Mouse (Mus musculus) forebrain, embryonic 12.5 days (tissue): ENCODE measurements at regions not wholly inside any gene's neighbourhood (a gene's known extent, or its start where the extent isn't known, plus 50 kb on each side); places are given as distances from the start of the nearest gene placed in this dataset.

Experiments
- ATAC-seq: fragments of 200-750 bp; cut with Nextera tagmentation; 2 replicates; pipeline ENCODE4 v1.8.0; 2017; ENCODE audit warnings: moderate TSS enrichment; ENCODE audit not compliant: low FRiP score
- H3K27ac ChIP-seq: fragments of 300-500 bp; sonication (generic); 2 replicates; pipeline ENCODE4 v1.5.1; 2016; ENCODE audit warnings: mild to moderate bottlenecking
- H3K27me3 ChIP-seq: fragments of 300-500 bp; sonication (generic); 2 replicates; pipeline ENCODE4 v1.6.1; 2016; ENCODE audit warnings: mild to moderate bottlenecking
- H3K36me3 ChIP-seq: fragments of 300-500 bp; sonication (generic); replicated peaks from 2 replicates; pipeline ENCODE4 v1.6.1; 2016; ENCODE audit warnings: mild to moderate bottlenecking
- H3K4me1 ChIP-seq: fragments of 300-500 bp; sonication (generic); 2 replicates; pipeline ENCODE4 v1.6.1; 2016
- H3K4me2 ChIP-seq: fragments of 300-500 bp; sonication (generic); 2 replicates; pipeline ENCODE4 v1.6.1; 2016; ENCODE audit warnings: mild to moderate bottlenecking, moderate library complexity
- H3K4me3 ChIP-seq: fragments of 300-500 bp; sonication (generic); replicated peaks from 2 replicates; pipeline ENCODE4 v1.5.1; 2016; ENCODE audit warnings: mild to moderate bottlenecking
- H3K9ac ChIP-seq: fragments of 300-500 bp; sonication (generic); 2 replicates; pipeline ENCODE4 v1.6.1; 2016; ENCODE audit warnings: mild to moderate bottlenecking
- H3K9me3 ChIP-seq: fragments of 300-500 bp; sonication (generic); 2 replicates; pipeline ENCODE4 v1.6.1; 2016
- WGBS: fragments of 180-500 bp; shearing (Covaris S2); methylation state at CpG from one replicate; pipeline ENCODE4 v1.1.7; 2016; 5-methylcytosine and 5-hydroxymethylcytosine counted together

DNA sequence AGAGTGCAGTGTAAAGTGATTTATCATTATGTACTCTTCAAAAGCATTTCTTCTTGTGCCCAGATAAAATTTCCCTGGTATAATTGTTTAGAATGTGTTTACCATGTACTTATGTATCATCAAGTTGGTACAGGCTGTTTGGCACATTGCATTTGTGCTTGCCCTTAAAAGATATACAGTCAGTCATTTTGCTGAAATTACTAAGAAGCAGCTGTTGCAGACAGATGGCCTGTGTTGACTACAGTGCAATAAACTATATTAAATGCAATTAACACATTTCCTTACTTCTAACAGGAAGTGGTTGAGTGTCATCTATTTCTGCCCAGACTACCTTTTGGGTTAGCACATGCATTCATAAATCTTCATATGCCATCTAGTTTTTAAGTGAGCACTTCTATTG, 954.9 kb upstream of the 4931408C20Rik start:
- no peaks in the 10 kb centered on the region for H3K27me3 ChIP-seq
- H3K4me2 ChIP-seq, result no peak overlapping the region
- no peaks in the 10 kb centered on the region for H3K4me1 ChIP-seq
- no peaks in the 10 kb centered on the region for H3K9me3 ChIP-seq
- H3K4me3 ChIP-seq, result no peak overlapping the region
- no peak for ATAC-seq
- no peaks in the 10 kb centered on the region for H3K36me3 ChIP-seq
- no peak overlapping the region for H3K9ac ChIP-seq
- H3K27ac ChIP-seq, result no peak overlapping the region

DNA sequence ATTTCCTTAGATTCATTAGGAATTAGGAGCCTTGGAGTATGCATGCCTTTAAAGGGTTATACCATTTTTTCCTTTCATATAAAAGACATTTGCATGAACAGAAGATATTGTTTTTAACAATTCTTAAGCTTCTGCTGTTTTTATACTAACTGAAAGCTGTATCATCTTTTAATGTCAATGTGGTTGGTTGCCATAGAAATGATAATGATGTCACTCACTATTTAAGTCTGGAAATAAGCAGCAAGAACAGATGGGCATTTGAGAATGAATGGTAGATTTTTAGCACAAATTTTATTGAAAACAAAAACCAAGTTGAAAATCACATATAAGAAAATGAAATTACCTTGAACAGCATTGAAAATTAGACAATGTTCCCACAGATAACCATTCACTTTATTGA, 941.8 kb upstream of the 4931408C20Rik start:
- ATAC-seq, result no peak

DNA sequence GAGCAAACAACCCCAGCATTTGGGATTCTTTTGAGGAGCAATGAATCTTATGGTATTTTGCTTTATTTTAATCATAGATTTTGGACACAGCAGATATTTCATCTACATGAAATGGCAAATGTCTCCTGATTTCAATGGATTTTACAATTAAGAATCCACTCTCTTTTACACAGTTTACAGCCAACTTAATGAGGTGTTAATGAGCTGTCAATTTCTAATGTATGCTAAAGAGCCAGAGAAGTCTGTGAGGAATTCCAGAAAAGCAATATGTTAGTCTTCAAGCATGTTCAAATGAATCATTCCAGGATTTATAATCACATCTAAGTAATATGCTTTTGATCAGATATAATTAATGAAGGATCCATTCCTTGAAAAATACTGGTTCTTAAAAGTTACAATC, 929.0 kb upstream of the 4931408C20Rik start:
- no peaks in the 10 kb centered on the region for H3K27me3 ChIP-seq
- H3K4me1 ChIP-seq, result no peaks in the 10 kb centered on the region
- no peaks in the 10 kb centered on the region for H3K36me3 ChIP-seq
- no peak for ATAC-seq
- no peak overlapping the region for H3K4me3 ChIP-seq
- no peaks in the 10 kb centered on the region for H3K9me3 ChIP-seq
- no peak overlapping the region for H3K4me2 ChIP-seq
- H3K27ac ChIP-seq, result no peak overlapping the region
- H3K9ac ChIP-seq, result no peak overlapping the region

More for the DNA sequence above, 941.8 kb upstream of the 4931408C20Rik start:
- H3K9me3 ChIP-seq, result no peaks in the 10 kb centered on the region
- H3K9ac ChIP-seq, result no peak overlapping the region
- H3K36me3 ChIP-seq, result no peaks in the 10 kb centered on the region
- no peak overlapping the region for H3K27ac ChIP-seq
- no peaks in the 10 kb centered on the region for H3K4me1 ChIP-seq
- no peak overlapping the region for H3K4me3 ChIP-seq
- no peaks in the 10 kb centered on the region for H3K27me3 ChIP-seq
- no peak overlapping the region for H3K4me2 ChIP-seq

DNA sequence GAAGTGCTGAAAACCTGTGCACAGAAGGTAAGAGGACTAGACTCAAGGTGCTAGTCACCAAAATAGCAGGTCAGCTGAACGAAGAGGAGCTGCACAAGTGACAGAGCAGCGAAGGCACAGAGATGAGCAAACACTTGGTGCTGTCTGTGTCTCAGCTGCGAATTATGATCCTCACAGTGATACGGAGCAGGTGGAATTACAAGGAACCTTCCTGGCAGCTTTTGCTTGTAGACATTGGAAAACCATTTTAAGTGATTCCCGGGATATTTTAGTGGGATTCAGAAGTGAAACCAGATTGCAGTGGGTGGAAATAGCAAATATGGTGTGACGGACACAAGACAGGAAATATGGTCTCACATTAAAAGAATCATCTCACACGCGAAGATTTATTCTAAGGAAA, 921.3 kb upstream of the 4931408C20Rik start:
- Histone ChIP-seq H3K27ac (no peak overlapping the region), H3K4me3 (no peak overlapping the region), H3K9me3 (no peaks in the 10 kb centered on the region), H3K36me3 (no peaks in the 10 kb centered on the region), H3K4me2 (no peak overlapping the region), H3K9ac (no peak overlapping the region), H3K4me1 (no peaks in the 10 kb centered on the region), H3K27me3 (no peaks in the 10 kb centered on the region)
- WGBS, result 89% methylated on average over 8 of the region's 8 CpGs
- ATAC-seq, result no peak

DNA sequence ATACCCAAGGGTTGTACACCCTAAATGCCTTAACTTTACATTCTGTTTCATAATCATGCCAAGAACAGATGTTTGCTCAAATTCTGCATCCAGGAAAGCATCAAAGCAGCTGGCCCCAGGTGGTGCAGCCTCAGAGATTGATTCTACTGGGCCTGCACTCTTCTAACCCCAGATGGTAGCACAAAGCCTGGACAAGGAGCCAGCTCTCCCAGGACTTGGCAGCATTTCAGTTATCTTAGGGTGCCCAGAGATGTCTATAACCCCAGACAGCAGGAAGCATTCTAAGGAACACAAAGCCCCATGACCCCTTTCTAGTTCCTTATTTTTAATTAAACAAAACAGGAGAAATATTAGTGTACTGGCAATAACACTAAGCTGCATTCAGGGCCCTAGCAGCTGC, 891.5 kb upstream of the 4931408C20Rik start:
- Histone ChIP-seq H3K9me3 (no peaks in the 10 kb centered on the region), H3K27me3 (no peaks in the 10 kb centered on the region), H3K4me1 (no peaks in the 10 kb centered on the region), H3K36me3 (no peaks in the 10 kb centered on the region), H3K9ac (no peak overlapping the region), H3K27ac (no peak overlapping the region), H3K4me2 (no peak overlapping the region), H3K4me3 (no peak overlapping the region)
- 0 out of 2 replicates have a peak, but pooled peaks have one; percentile 20 for ATAC-seq

DNA sequence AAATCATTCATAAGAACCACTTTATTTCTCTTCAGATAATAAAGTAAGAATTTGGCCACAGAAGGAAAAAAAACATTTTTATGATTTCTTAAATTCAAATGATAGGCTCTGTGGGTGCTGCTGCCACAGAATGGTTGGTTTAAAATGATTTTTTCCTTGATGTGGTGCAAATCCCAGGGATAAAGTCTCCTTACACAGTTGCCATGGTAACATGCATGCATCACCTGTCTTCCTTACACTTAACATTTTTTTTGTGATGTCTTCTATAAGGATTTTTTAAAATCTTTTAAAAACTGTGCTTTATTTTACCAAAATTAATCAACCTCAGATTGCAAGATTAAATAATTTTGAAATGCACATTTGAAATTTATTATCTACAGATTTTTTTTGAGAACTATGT, 872.2 kb upstream of the 4931408C20Rik start:
- Histone ChIP-seq H3K36me3 (no peaks in the 10 kb centered on the region), H3K4me3 (no peak overlapping the region), H3K9ac (no peak overlapping the region), H3K9me3 (no peaks in the 10 kb centered on the region), H3K27me3 (no peaks in the 10 kb centered on the region), H3K4me1 (no peaks in the 10 kb centered on the region), H3K4me2 (no peak overlapping the region), H3K27ac (no peak overlapping the region)
- no peak for ATAC-seq

DNA sequence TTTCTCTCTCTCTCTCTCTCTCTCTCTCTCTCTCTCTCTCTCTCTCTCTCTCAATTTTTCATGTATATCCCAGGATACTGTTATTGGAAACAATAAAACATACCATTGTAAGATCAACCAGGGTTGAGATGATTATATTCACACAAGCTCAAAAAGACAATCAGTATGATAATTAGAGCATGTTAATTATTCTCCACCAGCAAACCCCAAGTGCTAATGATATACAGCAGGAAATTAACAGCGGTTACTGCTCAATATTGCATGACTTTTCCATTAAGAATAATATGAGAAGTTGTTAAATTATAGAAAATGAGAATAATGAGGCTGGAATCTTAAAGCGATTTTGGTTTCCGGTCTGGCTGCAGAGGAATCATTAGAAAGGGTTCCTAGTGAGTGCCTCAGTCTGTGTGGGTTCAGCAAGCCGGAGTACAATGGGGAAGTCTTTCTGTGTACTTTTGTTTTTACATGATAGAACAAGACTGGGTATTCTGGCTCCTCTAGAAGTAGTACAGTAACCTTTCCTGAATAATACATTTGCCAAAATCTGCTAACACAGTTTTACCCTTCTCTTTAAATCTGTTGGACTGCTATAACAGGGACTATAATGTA, 823.6 kb upstream of the 4931408C20Rik start:
- Histone ChIP-seq H3K27me3 (no peaks in the 10 kb centered on the region), H3K27ac (no peak overlapping the region), H3K4me3 (no peak overlapping the region), H3K9ac (no peak overlapping the region), H3K9me3 (no peaks in the 10 kb centered on the region), H3K4me2 (no peak overlapping the region), H3K4me1 (no peaks in the 10 kb centered on the region), H3K36me3 (no peaks in the 10 kb centered on the region)
- no peak for ATAC-seq
- WGBS, result 75% methylated on average over 4 of the region's 4 CpGs

DNA sequence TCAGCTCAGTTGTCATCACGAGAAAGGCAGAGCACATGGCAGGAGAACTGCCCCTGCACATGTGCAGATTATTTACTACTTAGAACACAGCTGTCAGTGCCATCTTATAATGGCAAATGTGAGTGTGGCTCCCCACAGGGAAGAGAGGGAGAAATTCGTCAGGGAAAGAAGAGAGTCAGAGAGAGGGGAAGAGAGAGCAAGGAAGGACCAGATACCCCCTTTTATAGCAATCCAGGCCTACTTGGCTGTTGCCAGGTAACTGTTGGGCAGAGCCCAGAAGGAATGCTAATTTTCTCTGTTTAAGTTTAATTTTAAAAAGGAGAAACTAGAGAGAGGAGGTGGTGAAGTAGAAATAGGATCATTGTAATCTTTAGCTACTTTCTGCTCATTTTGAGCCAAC, 816.5 kb upstream of the 4931408C20Rik start:
- H3K27me3 ChIP-seq, result no peaks in the 10 kb centered on the region
- no peaks in the 10 kb centered on the region for H3K9me3 ChIP-seq
- ATAC-seq, result no peak
- WGBS, result 44% methylated on average over 2 of the region's 2 CpGs
- no peak overlapping the region for H3K4me2 ChIP-seq
- H3K4me3 ChIP-seq, result no peak overlapping the region
- no peaks in the 10 kb centered on the region for H3K36me3 ChIP-seq
- H3K9ac ChIP-seq, result no peak overlapping the region
- H3K27ac ChIP-seq, result no peak overlapping the region
- no peaks in the 10 kb centered on the region for H3K4me1 ChIP-seq

DNA sequence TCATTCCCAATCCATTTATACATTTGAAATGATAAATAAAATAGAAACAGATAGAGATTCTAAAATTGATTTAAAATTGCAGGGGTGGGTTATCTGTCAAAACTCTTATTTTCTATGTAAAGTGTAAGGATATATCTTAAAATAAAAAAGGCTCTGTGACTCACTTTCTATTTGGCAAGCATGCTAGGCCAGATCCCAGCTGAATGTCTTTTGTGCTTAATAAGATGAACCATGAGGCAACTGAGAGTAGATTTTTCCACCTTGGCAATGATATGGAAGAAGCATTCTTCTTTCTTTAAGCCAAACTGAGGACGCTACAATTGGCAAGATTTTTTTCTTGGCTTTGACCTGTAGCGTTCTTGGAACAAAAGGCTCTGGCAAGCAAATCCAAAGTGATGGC, 791.7 kb upstream of the 4931408C20Rik start:
- Histone ChIP-seq H3K36me3 (no peaks in the 10 kb centered on the region), H3K27me3 (no peaks in the 10 kb centered on the region), H3K9ac (no peak overlapping the region), H3K9me3 (no peaks in the 10 kb centered on the region), H3K27ac (no peak overlapping the region), H3K4me3 (no peak overlapping the region), H3K4me2 (no peak overlapping the region), H3K4me1 (no peaks in the 10 kb centered on the region)
- WGBS, result 78% methylated on average over 2 of the region's 2 CpGs
- no peak for ATAC-seq

DNA sequence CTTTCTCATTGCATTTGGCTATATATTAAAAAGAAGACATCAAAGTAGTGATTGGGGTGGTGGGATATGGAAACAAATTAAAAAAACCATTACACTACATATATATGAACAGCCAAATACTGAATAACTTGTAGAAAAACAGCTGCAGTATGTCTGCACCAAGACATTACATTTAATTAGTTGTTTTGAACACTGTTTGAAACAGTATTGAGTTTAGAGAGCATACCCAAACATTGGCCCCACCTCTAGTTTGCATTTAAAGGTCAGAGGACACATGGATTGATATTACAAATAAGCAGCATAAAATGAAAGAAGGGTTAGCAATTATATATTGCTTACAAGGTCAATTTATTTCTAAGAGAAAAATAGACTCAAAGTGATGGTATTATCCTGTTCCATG, 758.8 kb upstream of the 4931408C20Rik start:
- H3K36me3 ChIP-seq, result no peaks in the 10 kb centered on the region
- no peak overlapping the region for H3K4me3 ChIP-seq
- H3K27ac ChIP-seq, result no peak overlapping the region
- H3K4me2 ChIP-seq, result no peak overlapping the region
- no peaks in the 10 kb centered on the region for H3K27me3 ChIP-seq
- no peaks in the 10 kb centered on the region for H3K4me1 ChIP-seq
- no peak overlapping the region for H3K9ac ChIP-seq
- ATAC-seq, result no peak
- H3K9me3 ChIP-seq, result no peaks in the 10 kb centered on the region
